Mouse (Mus musculus): ENCODE results near the gene Snw1. TPM values are rescaled to one million over a fixed set of nuclear protein-coding genes. Genes with fewer than 3 reads are reported as not detected.

The Snw1 gene
- polyA plus RNA-seq (2014; fragmentation: Illumina TruSeq; extraction: RNeasy Lipid Tissue Mini Kit (QIAGEN cat#74804); ENCODE audit: low read depth, low replicate concordance), result 90.1 TPM

GRCm38 (mm10) chr12:87471964-87472786 is at the start of gene Snw1:
TSS of gene Snw1 (minus strand) at chr12:87472274.

DNA sequence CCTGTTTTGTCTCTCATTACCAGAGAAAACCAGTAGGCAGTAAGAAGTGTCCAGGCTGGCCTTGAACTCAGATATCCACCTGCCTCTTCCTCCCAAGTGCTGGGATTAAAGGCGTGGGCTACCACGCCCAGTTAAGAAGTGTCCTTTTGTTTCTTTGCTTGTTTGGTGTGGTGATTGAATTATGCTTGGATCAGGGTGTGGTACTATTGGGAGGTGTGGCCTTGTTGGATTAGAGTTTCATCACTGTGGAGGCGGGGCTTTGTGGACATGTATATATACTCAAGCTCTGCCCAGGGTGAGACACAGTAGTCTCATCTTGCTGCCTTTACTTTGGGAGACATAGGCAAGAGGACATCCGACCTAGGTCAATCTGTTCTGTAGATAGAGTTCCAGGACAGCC is 41.9 kb upstream of the Snw1 start, which contains the start of gene Gm8300:
Gm8300 (plus strand) TSS at position 301 of the 400 bp plus-strand sequence.

GRCm38 (mm10) chr12:87494421-87494820 is 22.3 kb upstream of the Snw1 start, which contains the start of gene Gm5788:
TSS of gene Gm5788 (plus strand) at chr12:87494721.

DNA sequence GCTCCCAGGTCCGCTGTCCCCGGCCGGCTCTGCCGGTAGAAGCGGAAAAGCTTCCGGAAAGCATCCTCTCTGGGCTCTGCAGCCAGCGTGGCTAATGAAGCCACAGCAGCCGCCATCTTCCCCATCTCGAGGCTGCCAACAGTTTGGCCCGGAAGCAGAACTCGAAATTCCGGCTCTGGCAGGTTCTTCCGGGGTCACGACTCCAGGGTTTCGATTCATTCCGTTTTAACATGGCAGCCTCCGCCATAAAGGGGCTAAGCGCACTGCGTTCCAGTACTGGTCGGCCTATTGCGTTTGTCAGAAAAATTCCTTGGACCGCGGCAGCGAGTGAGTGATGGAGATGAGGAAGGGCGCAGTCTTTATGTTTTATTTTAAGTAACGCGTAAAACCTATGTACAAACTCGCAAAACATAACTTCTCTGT is 28.4 kb downstream of the Snw1 start, which contains the start of the genes Slirp and Alkbh1:
Slirp (plus strand) TSS at position 197 of the 423 bp plus-strand sequence.
Alkbh1 (minus strand) TSS at position 318 of the 423 bp plus-strand sequence.

Other genes starting within 250 kb of the Snw1 start
- gene Noxred1, start 233.5 kb downstream of the Snw1 start, polyA plus RNA-seq (2014; fragmentation: Illumina TruSeq; extraction: RNeasy Lipid Tissue Mini Kit (QIAGEN cat#74804); ENCODE audit: low read depth, low replicate concordance), result 1.4 TPM
- gene Vipas39, start 206.0 kb downstream of the Snw1 start, polyA plus RNA-seq (2014; fragmentation: Illumina TruSeq; extraction: RNeasy Lipid Tissue Mini Kit (QIAGEN cat#74804); ENCODE audit: low read depth, low replicate concordance), result 21.9 TPM
- 83.1 TPM for gene Ahsa1, start 205.8 kb downstream of the Snw1 start, polyA plus RNA-seq (2014; fragmentation: Illumina TruSeq; extraction: RNeasy Lipid Tissue Mini Kit (QIAGEN cat#74804); ENCODE audit: low read depth, low replicate concordance)
- gene Ism2, start 172.6 kb downstream of the Snw1 start, polyA plus RNA-seq (2014; fragmentation: Illumina TruSeq; extraction: RNeasy Lipid Tissue Mini Kit (QIAGEN cat#74804); ENCODE audit: low read depth, low replicate concordance), result not detected
- 394 TPM for gene Sptlc2, start 83.9 kb downstream of the Snw1 start, polyA plus RNA-seq (2014; fragmentation: Illumina TruSeq; extraction: RNeasy Lipid Tissue Mini Kit (QIAGEN cat#74804); ENCODE audit: low read depth, low replicate concordance)
- gene Slirp, start 28.4 kb downstream of the Snw1 start, polyA plus RNA-seq (2014; fragmentation: Illumina TruSeq; extraction: RNeasy Lipid Tissue Mini Kit (QIAGEN cat#74804); ENCODE audit: low read depth, low replicate concordance), result 139 TPM
- gene Alkbh1, start 28.3 kb downstream of the Snw1 start, polyA plus RNA-seq (2014; fragmentation: Illumina TruSeq; extraction: RNeasy Lipid Tissue Mini Kit (QIAGEN cat#74804); ENCODE audit: low read depth, low replicate concordance), result 25.8 TPM
- gene Gm5788, start 22.4 kb upstream of the Snw1 start, polyA plus RNA-seq (2014; fragmentation: Illumina TruSeq; extraction: RNeasy Lipid Tissue Mini Kit (QIAGEN cat#74804); ENCODE audit: low read depth, low replicate concordance), result not detected
- gene Gm8300, start 42.0 kb upstream of the Snw1 start, polyA plus RNA-seq (2014; fragmentation: Illumina TruSeq; extraction: RNeasy Lipid Tissue Mini Kit (QIAGEN cat#74804); ENCODE audit: low read depth, low replicate concordance), result not detected
- gene Oog1, start 130.4 kb upstream of the Snw1 start, polyA plus RNA-seq (2014; fragmentation: Illumina TruSeq; extraction: RNeasy Lipid Tissue Mini Kit (QIAGEN cat#74804); ENCODE audit: low read depth, low replicate concordance), result not detected
- not detected for gene Gm4027, start 146.6 kb upstream of the Snw1 start, polyA plus RNA-seq (2014; fragmentation: Illumina TruSeq; extraction: RNeasy Lipid Tissue Mini Kit (QIAGEN cat#74804); ENCODE audit: low read depth, low replicate concordance)
- gene Gm16381, start 172.3 kb upstream of the Snw1 start, polyA plus RNA-seq (2014; fragmentation: Illumina TruSeq; extraction: RNeasy Lipid Tissue Mini Kit (QIAGEN cat#74804); ENCODE audit: low read depth, low replicate concordance), result not detected

Data from sigmoid colon, adult 10 weeks (tissue).